Mouse (Mus musculus) brown adipose tissue, adult 24 weeks (tissue): ENCODE results near the gene Cdh18. TPM values are rescaled to one million over a fixed set of nuclear protein-coding genes. Genes with fewer than 3 reads are reported as not detected.

ENCODE experiments used
- H3K27ac ChIP-seq: fragments of 200-500 bp; replicated peaks from 2 replicates; pipeline ENCODE4 v1.5.1; 2012; ENCODE audit warnings: low read depth, mild to moderate bottlenecking, low read length
- H3K4me1 ChIP-seq: fragments of 200-500 bp; 2 replicates; pipeline ENCODE4 v1.6.1; 2012; ENCODE audit warnings: low read length, mixed read lengths; ENCODE audit not compliant: control insufficient read depth, insufficient read depth, insufficient read length
- H3K4me3 ChIP-seq: fragments of 200-500 bp; 2 replicates; pipeline ENCODE4 v1.5.1; 2012; ENCODE audit warnings: low read depth, mild to moderate bottlenecking, low read length, moderate library complexity; ENCODE audit not compliant: insufficient read depth
- polyA plus RNA-seq: library from polyadenylated mRNA; stranded (reverse); fragments of >200 nt; gene quantifications from 2 replicates; pipeline ENCODE4 v1.2.4, GENCODE M21; 2012; ENCODE audit not compliant: missing spikeins, insufficient read depth, insufficient read length

Cdh18 gene
- polyA plus RNA-seq, 1 experiment, result not detected

DNA sequence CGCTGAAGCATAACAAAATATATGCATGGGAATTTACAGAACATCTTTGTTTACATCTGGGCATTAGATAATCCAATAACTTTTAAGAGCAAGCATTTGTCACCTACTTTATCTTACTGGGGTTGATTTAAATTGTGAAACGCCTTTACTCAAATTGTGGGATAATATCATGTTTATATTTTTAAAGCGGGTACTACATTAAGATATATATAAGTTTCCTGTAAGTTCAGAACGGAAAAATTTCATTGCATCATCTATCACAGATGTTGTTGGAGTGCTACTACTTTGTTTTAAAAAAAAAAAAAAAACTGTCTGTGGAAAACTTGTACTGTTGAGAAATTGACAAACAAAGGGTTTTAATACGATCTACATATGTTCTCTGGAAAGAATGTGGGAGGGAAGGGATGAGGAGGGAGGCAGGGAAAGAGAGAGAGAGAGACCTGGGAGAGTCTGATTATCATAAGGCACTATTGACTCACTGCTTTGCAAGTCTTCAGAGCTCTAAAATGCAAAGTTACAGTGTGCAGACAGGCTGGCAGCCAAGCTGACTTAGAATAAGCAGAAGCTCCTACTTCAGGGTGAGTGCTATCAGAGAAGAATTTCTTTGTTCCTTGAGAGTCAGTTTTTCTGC, 867.7 kb downstream of the Cdh18 start:
- H3K27ac ChIP-seq, result no peak overlapping the region
- no peaks in the 10 kb centered on the region for H3K4me1 ChIP-seq
- no peak overlapping the region for H3K4me3 ChIP-seq

DNA sequence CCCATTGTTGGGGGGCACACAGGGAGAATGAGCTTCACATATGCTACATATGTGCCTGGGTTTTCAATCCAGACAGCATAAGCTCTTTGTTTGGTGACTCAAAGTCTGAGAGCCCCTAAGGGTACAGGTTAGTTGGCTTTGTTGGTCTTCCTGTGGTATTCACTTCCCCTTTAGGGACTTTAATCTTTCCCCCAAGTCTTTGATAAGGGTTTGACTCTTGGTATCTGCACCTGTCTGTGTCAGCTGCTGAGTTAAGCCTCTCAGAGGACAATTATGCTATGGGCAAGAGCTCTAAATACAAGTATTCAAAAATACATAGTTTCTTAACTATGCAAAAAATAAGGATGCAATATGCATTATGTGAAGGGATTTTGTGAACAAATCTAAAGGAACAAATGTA, 869.3 kb downstream of the Cdh18 start:
- Histone ChIP-seq H3K4me3 (no peak overlapping the region), H3K27ac (no peak overlapping the region), H3K4me1 (no peaks in the 10 kb centered on the region)

DNA sequence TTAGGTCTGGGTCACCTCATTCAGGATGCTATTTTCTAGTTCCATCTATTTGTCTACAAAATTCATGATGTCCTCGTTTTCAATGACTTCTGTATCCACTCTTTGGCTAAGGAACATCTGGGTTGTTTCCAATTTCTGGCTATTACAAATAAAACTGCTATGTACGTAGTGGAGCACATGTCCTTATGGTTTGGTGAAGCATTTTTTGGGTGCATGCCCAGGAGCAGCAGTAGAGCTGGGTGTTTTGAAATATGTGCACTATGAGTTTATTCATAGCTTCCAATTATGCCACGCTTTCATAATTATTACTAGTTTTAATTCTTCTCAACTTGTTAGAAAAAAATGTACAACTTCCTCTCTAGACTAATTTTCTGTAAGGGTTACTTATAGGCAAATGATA, 871.2 kb downstream of the Cdh18 start:
- no peak overlapping the region for H3K4me3 ChIP-seq
- no peaks in the 10 kb centered on the region for H3K4me1 ChIP-seq
- H3K27ac ChIP-seq, result no peak overlapping the region

DNA sequence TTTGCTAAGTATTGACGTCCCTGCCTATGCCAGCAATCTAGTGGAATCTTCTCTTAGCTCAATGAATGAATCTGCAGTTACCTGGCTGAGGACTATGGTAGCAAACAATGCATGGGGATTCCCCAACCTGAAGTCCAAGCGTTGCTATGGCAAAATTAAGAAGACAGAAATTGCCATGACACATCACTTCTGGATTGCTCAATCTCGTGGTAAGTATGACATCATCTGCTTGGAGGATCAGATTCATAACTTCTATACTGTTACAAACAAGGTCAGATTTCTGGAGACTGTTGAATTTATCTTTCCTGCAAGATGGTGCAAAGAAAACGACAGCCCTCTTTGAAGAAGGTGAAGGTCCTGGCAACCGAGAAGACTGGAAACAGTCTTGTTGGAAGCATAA, 881.2 kb downstream of the Cdh18 start:
- Histone ChIP-seq H3K4me3 (no peak overlapping the region), H3K4me1 (no peaks in the 10 kb centered on the region), H3K27ac (no peak overlapping the region)

- Histone ChIP-seq H3K27ac (no peak overlapping the region), H3K4me1 (no peaks in the 10 kb centered on the region), H3K4me3 (no peak overlapping the region)
Measured at GRCm38 (mm10) chr15:23448542-23448941, 899.7 kb downstream of the Cdh18 start.

- H3K4me1 ChIP-seq, result no peaks in the 10 kb centered on the region
- no peak overlapping the region for H3K27ac ChIP-seq
- no peak overlapping the region for H3K4me3 ChIP-seq
Measured at GRCm38 (mm10) chr15:23452098-23452625, 903.3 kb downstream of the Cdh18 start.

DNA sequence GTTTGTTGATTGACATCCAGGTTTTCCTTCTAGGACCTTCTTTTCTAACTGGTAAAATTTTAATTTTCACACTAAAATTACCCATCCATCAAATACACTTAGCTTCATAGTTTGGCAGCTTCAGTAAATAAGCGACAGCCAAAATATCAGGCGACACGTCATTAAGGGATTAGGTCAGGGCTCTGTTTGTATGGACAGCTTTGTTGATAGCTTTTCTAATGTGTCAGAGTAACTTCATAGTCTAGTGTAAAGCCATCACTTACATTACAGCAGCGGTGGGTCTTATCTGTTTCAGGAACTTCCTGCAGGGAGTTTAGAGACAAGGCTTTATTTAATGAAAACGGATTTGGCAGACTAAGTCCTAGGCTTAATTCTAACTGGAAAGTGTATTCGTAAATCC, 904.5 kb downstream of the Cdh18 start:
- Histone ChIP-seq H3K27ac (no peak overlapping the region), H3K4me1 (no peaks in the 10 kb centered on the region), H3K4me3 (no peak overlapping the region)

DNA sequence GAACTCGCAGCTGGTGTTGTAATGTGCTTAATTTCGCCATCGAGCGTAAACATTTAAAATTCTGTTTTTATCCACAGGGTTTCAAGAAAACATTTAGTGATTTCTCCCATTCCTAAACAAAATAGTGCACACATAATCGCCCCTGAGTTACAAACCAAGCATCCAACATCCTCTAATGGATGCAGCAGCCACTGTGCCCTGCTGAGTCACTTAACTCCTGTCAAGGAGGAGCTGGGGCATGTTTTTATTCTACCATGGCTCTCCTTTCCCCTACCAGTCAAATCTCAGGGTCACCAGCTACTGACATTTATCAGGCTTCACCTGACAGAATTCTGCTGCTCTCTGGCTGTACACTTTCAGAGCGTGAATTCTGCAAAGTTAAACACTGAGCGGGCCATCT, 906.5 kb downstream of the Cdh18 start:
- no peak overlapping the region for H3K27ac ChIP-seq
- no peak overlapping the region for H3K4me3 ChIP-seq
- H3K4me1 ChIP-seq, result no peaks in the 10 kb centered on the region

GRCm38 (mm10) chr15:23457401-23457800, 908.6 kb downstream of the Cdh18 start:
- Histone ChIP-seq H3K4me1 (no peaks in the 10 kb centered on the region), H3K27ac (no peak overlapping the region), H3K4me3 (no peak overlapping the region)

GRCm38 (mm10) chr15:23470527-23471475, 922.0 kb downstream of the Cdh18 start:
- Histone ChIP-seq H3K4me1 (no peaks in the 10 kb centered on the region), H3K4me3 (no peak overlapping the region), H3K27ac (no peak overlapping the region)

DNA sequence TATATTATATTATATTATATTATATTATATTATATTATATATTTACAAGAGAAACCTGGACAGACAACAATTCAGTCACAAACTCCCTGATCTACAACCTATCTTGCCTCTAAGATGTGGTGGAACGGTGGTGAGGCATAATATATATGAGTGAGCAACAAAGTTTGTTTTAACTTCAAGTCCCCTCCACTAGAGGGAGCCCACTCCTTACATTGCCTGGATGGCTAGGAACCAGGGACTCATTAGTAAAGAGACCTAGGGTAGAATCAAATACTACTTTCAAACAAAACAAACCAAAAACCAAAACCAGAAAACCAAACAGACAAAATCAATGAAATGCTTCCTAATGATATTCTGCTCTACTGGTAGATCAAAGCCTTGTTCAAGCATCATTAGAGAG, 937.5 kb downstream of the Cdh18 start:
- Histone ChIP-seq H3K4me3 (no peak overlapping the region), H3K4me1 (no peaks in the 10 kb centered on the region), H3K27ac (no peak overlapping the region)

GRCm38 (mm10) chr15:23506480-23506879, 957.7 kb downstream of the Cdh18 start:
- no peak overlapping the region for H3K27ac ChIP-seq
- no peaks in the 10 kb centered on the region for H3K4me1 ChIP-seq
- H3K4me3 ChIP-seq, result no peak overlapping the region

DNA sequence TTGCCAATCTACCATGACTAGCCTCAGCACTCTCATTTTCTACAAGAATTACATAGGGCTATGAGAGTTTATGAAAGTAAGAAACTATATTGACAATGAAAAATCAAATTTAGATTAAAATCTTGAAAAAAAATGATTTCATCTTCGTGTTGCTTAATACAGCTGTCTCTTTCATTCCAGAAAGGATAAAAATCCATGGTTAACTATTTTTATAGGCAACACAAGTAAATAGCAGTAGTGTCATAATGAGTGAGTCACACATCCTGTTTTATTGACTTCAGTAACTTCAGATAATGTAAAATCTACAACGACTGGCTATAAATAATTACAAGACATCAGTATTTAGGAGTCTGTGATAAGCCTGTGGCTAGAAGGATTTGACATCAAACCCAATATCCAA, 960.9 kb downstream of the Cdh18 start:
- no peaks in the 10 kb centered on the region for H3K4me1 ChIP-seq
- H3K27ac ChIP-seq, result no peak overlapping the region
- H3K4me3 ChIP-seq, result no peak overlapping the region

DNA sequence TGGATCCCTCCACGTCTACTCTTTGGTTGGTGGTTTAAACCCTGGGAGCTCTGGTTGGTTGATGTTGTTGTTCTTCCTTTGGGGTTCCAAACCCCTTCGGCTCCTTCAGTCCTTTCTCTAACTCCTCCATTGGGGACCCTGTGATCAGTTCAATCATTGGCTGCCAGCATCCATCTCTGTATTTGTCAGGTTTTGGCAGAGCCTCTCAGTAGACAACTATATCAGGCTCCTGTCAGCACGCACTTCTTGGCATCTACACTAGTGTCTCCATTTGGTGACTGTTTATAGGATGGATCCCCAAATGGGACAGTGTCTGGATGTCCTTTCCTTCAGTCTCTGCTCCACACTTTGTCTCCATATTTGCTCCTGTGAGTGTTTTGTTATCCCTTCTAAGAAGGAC, 967.0 kb downstream of the Cdh18 start:
- Histone ChIP-seq H3K4me3 (no peak overlapping the region), H3K4me1 (no peaks in the 10 kb centered on the region)

GRCm38 (mm10) chr15:23518079-23518478, 969.3 kb downstream of the Cdh18 start:
- no peak overlapping the region for H3K27ac ChIP-seq
- no peak overlapping the region for H3K4me3 ChIP-seq
- H3K4me1 ChIP-seq, result no peaks in the 10 kb centered on the region

More for the DNA sequence above, 967.0 kb downstream of the Cdh18 start:
- no peak overlapping the region for H3K27ac ChIP-seq
